8 mouse cellular contexts compared by ENCODE assay signal in genomic region chrX:42149557-42150345, GRCm38 (mm10). TPM values are rescaled to one million over a fixed set of nuclear protein-coding genes. Genes with fewer than 3 reads are reported as not detected.
A peak's percentile ranks its signal among the peaks of the same experiment; 100 is the strongest.
DNase-seq lines count a peak whose midpoint lies in the region; ATAC-seq and TF ChIP-seq lines count a peak whose summit lies in the region.

No protein-coding gene starts in this region.

- no peaks in the 10 kb centered on the region for H3K27me3 ChIP-seq in E14TG2a.4 (ENCODE audit: insufficient read depth, low read length)
- H3K27me3 ChIP-seq in forebrain, embryonic 15.5 days = no peaks in the 10 kb centered on the region

- peak overlapping the region; percentile 85 for H3K4me3 ChIP-seq in E14TG2a.4 (replicated peaks; ENCODE audit: low read length)
- peak overlapping the region; percentile 63 for H3K4me3 ChIP-seq in forebrain, embryonic 15.5 days

- WGBS in forebrain, embryonic 15.5 days = 28% methylated on average over 47 of the region's 71 CpGs

- H3K4me2 ChIP-seq in forebrain, embryonic 15.5 days (replicated peaks) = peak overlapping the region; percentile 44

- H3K4me1 ChIP-seq in E14TG2a.4 (replicated peaks; ENCODE audit: low read depth, low read length) = peaks cover 11% of the 10 kb centered on the region; the same call in 1 of the 2 replicates
- H3K4me1 ChIP-seq in forebrain, embryonic 15.5 days = peaks cover 12% of the 10 kb centered on the region; the same call in 1 of the 2 replicates

- H3K9me3 ChIP-seq in E14TG2a.4 (ENCODE audit: low read length) = no peaks in the 10 kb centered on the region
- no peaks in the 10 kb centered on the region for H3K9me3 ChIP-seq in forebrain, embryonic 15.5 days

- ATAC-seq in forebrain, embryonic 15.5 days (replicated peaks) = peak; percentile 66

- no peaks in the 10 kb centered on the region for H3K36me3 ChIP-seq in E14TG2a.4 (ENCODE audit: insufficient read depth, low read length)
- no peaks in the 10 kb centered on the region for H3K36me3 ChIP-seq in forebrain, embryonic 15.5 days

- TF ChIP-seq CTCF in E14TG2a.4 (conservative IDR thresholded peaks at IDR 0.05; ENCODE audit: low read length) = no peak

- intact Hi-C loops in heart, postnatal 25 days (cut with DNase I) = loop anchor here (2.0 to 5.0 kb wide), 4 partner anchors 81 to 117 kb away; partner anchors contain the start of gene Xiap

- DNase-seq in cerebellum, adult 11 months = peak; percentile 45
- DNase-seq in heart, postnatal 25 days (ENCODE audit: low spot score) = peak; percentile 26
- DNase-seq in layer of hippocampus, postnatal 10 days (ENCODE audit: low spot score in 2 of 2) = peak; percentile 56 to 61
- peak; percentile 66 for DNase-seq in lung, postnatal 10 days
- peak; percentile 45 for DNase-seq in retina, adult 2 months (ENCODE audit: low read depth, low spot score)
- peak; percentile 72 for DNase-seq in thymus, postnatal 25 days

- H3K9ac ChIP-seq in forebrain, embryonic 15.5 days (replicated peaks) = peak overlapping the region; percentile 90

- peak overlapping the region; percentile 99 for H3K27ac ChIP-seq in forebrain, embryonic 15.5 days (replicated peaks)

RNA-seq across cellular contexts. Expression of gene Stag2, which starts 0.6 kb away (rescaled TPM):
- polyA plus RNA-seq in forebrain, embryonic 15.5 days (2015; fragmentation: Nextera tagmentation; extraction: Ambion mirVana) = 31.4 and 33.0 TPM in 2 replicates
- 10 to 100 TPM; 39.9 to 46.0 TPM for total RNA-seq in heart, postnatal 25 days (2021)
- total RNA-seq in layer of hippocampus, postnatal 10 days (2021) = 10 to 100 TPM; 46.1 to 50.1 TPM

Comparison
In these comparisons a context has a peak if more than half of its experiments do, and no peak if none do; other contexts are left out.
1. Peak in every context shown above with its lines: DNase-seq, ATAC-seq, H3K4me3 ChIP-seq and H3K27ac ChIP-seq.